Mouse (Mus musculus) spleen, adult 2 months (tissue): ENCODE measurements around the gene Reep6.

ENCODE experiments used
- CTCF ChIP-seq: fragments of 200-500 bp; IDR thresholded peaks from 2 replicates; pipeline ENCODE4 v1.5.1; 2011; ENCODE audit warnings: mild to moderate bottlenecking, inconsistent platforms; ENCODE audit not compliant: insufficient read depth, insufficient read length, insufficient replicate concordance; ENCODE audit errors: extremely low read depth
- POLR2A ChIP-seq: fragments of 200-500 bp; IDR thresholded peaks from 2 replicates; pipeline ENCODE4 v1.6.1; 2011; ENCODE audit warnings: low read depth, low read length, inconsistent platforms

GRCm38 (mm10) chr10:80348244-80348781, 18.6 kb downstream of the Reep6 start, which contains the start of gene Adamtsl5:
- TF ChIP-seq CTCF (peak; percentile 90), POLR2A (no peak)
